Mouse (Mus musculus) cortical plate, adult 2 months (tissue): ENCODE data around the gene Rnft2. TPM values are rescaled to one million over a fixed set of nuclear protein-coding genes. Genes with fewer than 3 reads are reported as not detected.

Experiments
- H3K27ac ChIP-seq: fragments of 200-500 bp; 2 replicates; pipeline ENCODE4 v1.5.1; 2012; ENCODE audit warnings: low read length, control low read depth, inconsistent platforms; ENCODE audit not compliant: insufficient read depth
- H3K4me1 ChIP-seq: fragments of 200-500 bp; 2 replicates; pipeline ENCODE4 v1.6.1; 2011; ENCODE audit warnings: low read length; ENCODE audit not compliant: control insufficient read depth, insufficient read depth
- H3K4me3 ChIP-seq: fragments of 200-500 bp; 2 replicates; pipeline ENCODE4 v1.5.1; 2011; ENCODE audit warnings: mild to moderate bottlenecking, low read length, control low read depth; ENCODE audit not compliant: insufficient read depth
- CTCF ChIP-seq: fragments of 200-500 bp; IDR thresholded peaks from 2 replicates; pipeline ENCODE4 v1.5.1; 2011; ENCODE audit warnings: mild to moderate bottlenecking, control low read depth, low read length; ENCODE audit not compliant: insufficient read depth; ENCODE audit errors: extremely low read depth
- POLR2A ChIP-seq: fragments of 200-500 bp; IDR thresholded peaks from 2 replicates; pipeline ENCODE4 v1.6.1; 2011; ENCODE audit warnings: mild to moderate bottlenecking, low read length, control low read depth; ENCODE audit not compliant: insufficient read depth; ENCODE audit errors: extremely low read depth
- polyA plus RNA-seq: library from polyadenylated mRNA; depleted of rRNA; stranded (reverse); fragments of >200 nt; gene quantifications from 2 replicates; pipeline ENCODE4 v1.2.3, GENCODE M21; 2012; rRNA removed

Gene Rnft2
- polyA plus RNA-seq, 1 experiment: 61.3 TPM

GRCm38 (mm10) chr5:118145458-118145857 is 99.5 kb downstream of the Rnft2 start:
- TF ChIP-seq CTCF: no peak
- no peak for TF ChIP-seq POLR2A
- H3K4me3 ChIP-seq: no peak overlapping the region
- no peak overlapping the region for H3K27ac ChIP-seq
- 0 out of 2 replicates have a peak, but pooled peaks cover 2% of the 10 kb centered on the region for H3K4me1 ChIP-seq

DNA sequence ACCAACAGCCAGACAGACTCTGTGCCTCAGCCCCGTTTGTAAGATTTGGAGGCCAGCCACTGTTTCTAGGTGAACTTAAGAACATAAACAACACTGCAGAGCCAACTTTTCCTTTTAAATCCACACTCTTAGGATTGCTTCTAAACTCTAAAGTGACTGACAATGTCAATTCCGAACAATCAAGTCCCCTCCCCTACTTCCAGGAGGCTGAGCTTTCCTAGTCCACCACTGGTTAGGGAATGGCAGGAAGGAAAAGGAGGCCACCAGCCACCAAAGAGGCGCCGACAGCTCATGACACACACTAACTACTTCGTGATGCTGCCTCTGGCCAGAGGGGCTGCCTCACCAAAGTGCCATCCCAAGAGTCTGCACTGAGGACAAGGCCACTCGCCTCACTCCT is 100.1 kb downstream of the Rnft2 start:
- no peak for TF ChIP-seq POLR2A
- no peak for TF ChIP-seq CTCF
- Histone ChIP-seq H3K4me3 (no peak overlapping the region), H3K27ac (no peak overlapping the region), H3K4me1 (0 out of 2 replicates have a peak, but pooled peaks cover 2% of the 10 kb centered on the region)

- TF ChIP-seq CTCF (no peak), POLR2A (no peak)
- Histone ChIP-seq H3K27ac (no peak overlapping the region), H3K4me1 (0 out of 2 replicates have a peak, but pooled peaks cover 2% of the 10 kb centered on the region), H3K4me3 (no peak overlapping the region)
Measured at GRCm38 (mm10) chr5:118144327-118144726, 100.6 kb downstream of the Rnft2 start.

- H3K4me3 ChIP-seq: no peak overlapping the region
- H3K4me1 ChIP-seq: 0 out of 2 replicates have a peak, but pooled peaks cover 2% of the 10 kb centered on the region
- TF ChIP-seq CTCF (no peak), POLR2A (no peak)
- H3K27ac ChIP-seq: no peak overlapping the region
Measured at GRCm38 (mm10) chr5:118143211-118144026, 101.5 kb downstream of the Rnft2 start.

- Histone ChIP-seq H3K27ac (no peak overlapping the region), H3K4me3 (no peak overlapping the region), H3K4me1 (0 out of 2 replicates have a peak, but pooled peaks cover 2% of the 10 kb centered on the region)
- TF ChIP-seq CTCF: no peak
- TF ChIP-seq POLR2A: no peak
Measured at GRCm38 (mm10) chr5:118142471-118142870, 102.4 kb downstream of the Rnft2 start.

Other genes starting within 250 kb of the Rnft2 start
- 47.6 and 54.6 TPM in 2 replicates for gene Tesc, start 217.4 kb downstream of the Rnft2 start, polyA plus RNA-seq
- gene Fbxw8, start 89.7 kb downstream of the Rnft2 start, polyA plus RNA-seq: 31.8 and 31.9 TPM in 2 replicates
- gene Hrk, start 80.5 kb downstream of the Rnft2 start, polyA plus RNA-seq: 15.5 and 16.9 TPM in 2 replicates
- gene 2410131K14Rik, start 111 bp upstream of the Rnft2 start, polyA plus RNA-seq: 13.6 and 15.0 TPM in 2 replicates